Mouse (Mus musculus) olfactory bulb, adult 2 months (tissue): ENCODE measurements around the gene Klf2. TPM values are rescaled to one million over a fixed set of nuclear protein-coding genes. Genes with fewer than 3 reads are reported as not detected.

Source experiments
- H3K27ac ChIP-seq: fragments of 200-500 bp; 2 replicates; pipeline ENCODE4 v1.5.1; 2012; ENCODE audit warnings: low read depth, low read length; ENCODE audit not compliant: insufficient read depth
- H3K4me1 ChIP-seq: fragments of 200-500 bp; 2 replicates; pipeline ENCODE4 v1.6.1; 2012; ENCODE audit warnings: low read length; ENCODE audit not compliant: control insufficient read depth, insufficient read depth
- H3K4me3 ChIP-seq: fragments of 200-500 bp; 2 replicates; pipeline ENCODE4 v1.5.1; 2012; ENCODE audit warnings: mild to moderate bottlenecking, low read depth, low read length, moderate library complexity; ENCODE audit not compliant: insufficient read depth
- CTCF ChIP-seq: fragments of 200-500 bp; IDR thresholded peaks from 2 replicates; pipeline ENCODE4 v1.5.1; 2012; ENCODE audit warnings: low read depth, mild to moderate bottlenecking, low read length, moderate library complexity; ENCODE audit not compliant: insufficient read depth
- POLR2A ChIP-seq: fragments of 200-500 bp; IDR thresholded peaks from 2 replicates; pipeline ENCODE4 v1.6.1; 2012; ENCODE audit warnings: mild to moderate bottlenecking, low read depth, low read length, moderate library complexity; ENCODE audit not compliant: insufficient read depth
- WGBS: fragments of 180-500 bp; shearing (Covaris S2); methylation state at CpG from one replicate; pipeline ENCODE4 v1.1.7; 2018; 5-methylcytosine and 5-hydroxymethylcytosine counted together
- polyA plus RNA-seq: library from polyadenylated mRNA; stranded (reverse); fragments of >200 nt; gene quantifications from 2 replicates; pipeline ENCODE4 v1.2.4, GENCODE M21; 2012; ENCODE audit warnings: low replicate concordance; ENCODE audit not compliant: missing spikeins, insufficient read depth, insufficient read length

The Klf2 gene
- polyA plus RNA-seq, 1 experiment, result not detected

- H3K27ac ChIP-seq, result no peak overlapping the region
Observed at GRCm38 (mm10) chr8:72301497-72301896, 17.3 kb upstream of the Klf2 start.

GRCm38 (mm10) chr8:72302986-72303612 is 15.7 kb upstream of the Klf2 start:
- no peak overlapping the region for H3K4me3 ChIP-seq
- WGBS, result 59% methylated on average over 8 of the region's 8 CpGs

More at GRCm38 (mm10) chr8:72301497-72301896, 17.3 kb upstream of the Klf2 start:
- WGBS, result 87% methylated on average over 5 of the region's 5 CpGs
- Histone ChIP-seq H3K4me1 (peaks cover 3% of the 10 kb centered on the region), H3K4me3 (no peak overlapping the region)
- TF ChIP-seq POLR2A (no peak), CTCF (no peak)

GRCm38 (mm10) chr8:72303633-72304032 is 15.2 kb upstream of the Klf2 start:
- Histone ChIP-seq H3K4me1 (peaks cover 3% of the 10 kb centered on the region), H3K27ac (no peak overlapping the region), H3K4me3 (no peak overlapping the region)
- 42% methylated on average over 8 of the region's 8 CpGs for WGBS
- TF ChIP-seq POLR2A, result no peak
- no peak for TF ChIP-seq CTCF

More at GRCm38 (mm10) chr8:72302986-72303612, 15.7 kb upstream of the Klf2 start:
- Histone ChIP-seq H3K27ac (0 out of 2 replicates have a peak overlapping the region, but pooled peaks have one; percentile 55), H3K4me1 (peaks cover 3% of the 10 kb centered on the region)
- no peak for TF ChIP-seq POLR2A
- TF ChIP-seq CTCF, result no peak

- H3K27ac ChIP-seq, result no peak within 1 kb of the TSS
- WGBS, result 88% methylated on average over 16 of the region's 16 CpGs
- H3K4me1 ChIP-seq, result peaks cover 3% of the 10 kb centered on the region
- TF ChIP-seq CTCF (no peak), POLR2A (no peak)
- H3K4me3 ChIP-seq, result no peak within 1 kb of the TSS
Observed at GRCm38 (mm10) chr8:72305210-72305905, 13.5 kb upstream of the Klf2 start, which contains the start of gene Gm10282. TSS of gene Gm10282 (minus strand) at chr8:72305260.

GRCm38 (mm10) chr8:72306913-72307312 is 11.9 kb upstream of the Klf2 start:
- Histone ChIP-seq H3K27ac (no peak overlapping the region), H3K4me1 (peaks cover 9% of the 10 kb centered on the region), H3K4me3 (no peak overlapping the region)
- WGBS, result 85% methylated on average over 5 of the region's 5 CpGs
- TF ChIP-seq CTCF, result no peak
- no peak for TF ChIP-seq POLR2A

- Histone ChIP-seq H3K27ac (no peak overlapping the region), H3K4me1 (peaks cover 6% of the 10 kb centered on the region; the same call in 1 of the 2 replicates), H3K4me3 (no peak overlapping the region)
- TF ChIP-seq CTCF (no peak), POLR2A (no peak)
- 57% methylated on average over 6 of the region's 6 CpGs for WGBS
Observed at GRCm38 (mm10) chr8:72308276-72308675, 10.6 kb upstream of the Klf2 start.

- no peak overlapping the region; the same call in 1 of the 2 replicates for H3K27ac ChIP-seq
- 26% methylated on average over 8 of the region's 8 CpGs for WGBS
- H3K4me1 ChIP-seq, result peaks cover 6% of the 10 kb centered on the region; the same call in 1 of the 2 replicates
- H3K4me3 ChIP-seq, result no peak overlapping the region
- TF ChIP-seq CTCF (no peak), POLR2A (no peak)
Observed at GRCm38 (mm10) chr8:72310849-72311506, 7.9 kb upstream of the Klf2 start.

- no peak overlapping the region for H3K4me3 ChIP-seq
- TF ChIP-seq CTCF, result no peak
- no peak for TF ChIP-seq POLR2A
- H3K27ac ChIP-seq, result no peak overlapping the region
- peaks cover 6% of the 10 kb centered on the region; the same call in 1 of the 2 replicates for H3K4me1 ChIP-seq
- 87% methylated on average over 3 of the region's 3 CpGs for WGBS
Observed at GRCm38 (mm10) chr8:72312926-72313518, 5.8 kb upstream of the Klf2 start.
